Mouse (Mus musculus) spleen, adult 18-20 months (tissue): ENCODE data around the gene Drap1.
"Not testable (repeated sequence)": the region's sequence is repeated elsewhere in the genome, so short reads cannot be mapped to it uniquely, and the experiment has no call there.

Experiments used
- DNase-seq, 2 experiments: peaks; one replicate each; pipeline ENCODE4 v3.0.0; 2022; ENCODE audit warnings: mixed read lengths in 2 of 2

Drap1 gene

GRCm38 (mm10) chr19:5419630-5420029 lies 5.1 kb downstream of the Drap1 start:
- no peak for DNase-seq

- DNase-seq, result no peak
Measured at GRCm38 (mm10) chr19:5418750-5419466, 5.9 kb downstream of the Drap1 start.

- DNase-seq, result no peak
Measured at GRCm38 (mm10) chr19:5414534-5414957, 10.2 kb downstream of the Drap1 start.

DNA sequence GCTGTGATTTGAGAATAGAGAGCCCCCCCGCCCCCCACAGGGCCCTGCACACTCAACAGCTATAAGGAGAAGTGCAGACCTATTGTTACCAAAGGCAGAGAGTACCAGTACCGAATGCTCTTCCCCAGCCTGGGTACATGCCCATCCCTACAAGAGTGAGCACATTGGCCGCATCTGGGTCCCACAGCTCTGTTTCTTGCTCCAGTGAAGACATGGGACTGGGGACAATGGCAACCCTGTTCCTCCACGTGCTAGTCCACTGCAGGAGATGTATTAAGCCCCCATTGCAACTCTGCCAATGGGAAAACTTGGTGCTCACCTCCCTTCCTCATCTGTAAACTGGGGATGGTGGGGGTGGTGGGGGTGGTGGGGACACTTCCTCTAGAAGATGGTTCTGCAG lies 10.9 kb downstream of the Drap1 start:
- DNase-seq, result no peak

DNA sequence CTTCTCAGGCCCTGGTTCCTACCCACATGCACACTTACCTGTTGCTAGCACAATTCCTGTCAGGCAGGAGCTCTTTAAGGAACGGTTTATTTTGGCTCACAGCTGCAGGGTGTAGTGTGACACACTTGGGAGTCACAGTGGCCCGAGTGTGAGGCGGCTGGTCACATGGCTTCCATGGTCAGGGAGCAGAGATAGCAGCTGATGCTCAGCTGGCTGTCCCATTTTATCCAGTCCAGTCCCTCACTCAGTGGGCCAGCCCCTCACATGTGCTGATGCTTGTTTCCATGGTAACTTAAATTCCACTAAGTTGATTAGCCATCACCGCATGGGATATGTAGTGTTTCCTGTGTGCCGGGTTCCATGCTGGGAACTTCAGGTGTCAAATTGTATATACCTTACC lies 12.8 kb downstream of the Drap1 start:
- no peak for DNase-seq

GRCm38 (mm10) chr19:5410641-5411040 lies 14.1 kb downstream of the Drap1 start:
- no peak for DNase-seq

DNA sequence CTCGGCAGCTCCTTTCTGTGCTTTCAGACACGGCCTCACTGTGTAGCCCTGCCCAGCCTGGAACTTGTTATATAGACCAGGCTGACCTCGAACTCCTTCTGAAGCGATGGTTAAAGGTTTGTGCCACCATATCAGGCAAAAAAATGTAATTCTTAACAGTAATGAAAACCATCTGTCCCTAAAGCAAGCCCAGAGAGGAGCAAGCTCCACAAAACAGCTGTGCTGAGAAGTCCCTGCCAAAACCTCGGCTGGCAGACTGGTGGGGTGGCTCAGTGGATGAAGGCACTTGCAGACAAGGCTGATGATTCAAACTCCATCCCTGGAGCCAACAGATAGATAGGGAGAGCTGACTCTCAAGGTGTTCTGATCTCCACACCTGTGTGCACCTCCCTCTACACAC lies 15.7 kb downstream of the Drap1 start:
- no peak for DNase-seq

GRCm38 (mm10) chr19:5408057-5409001 lies 16.4 kb downstream of the Drap1 start:
- DNase-seq, result no peak

DNA sequence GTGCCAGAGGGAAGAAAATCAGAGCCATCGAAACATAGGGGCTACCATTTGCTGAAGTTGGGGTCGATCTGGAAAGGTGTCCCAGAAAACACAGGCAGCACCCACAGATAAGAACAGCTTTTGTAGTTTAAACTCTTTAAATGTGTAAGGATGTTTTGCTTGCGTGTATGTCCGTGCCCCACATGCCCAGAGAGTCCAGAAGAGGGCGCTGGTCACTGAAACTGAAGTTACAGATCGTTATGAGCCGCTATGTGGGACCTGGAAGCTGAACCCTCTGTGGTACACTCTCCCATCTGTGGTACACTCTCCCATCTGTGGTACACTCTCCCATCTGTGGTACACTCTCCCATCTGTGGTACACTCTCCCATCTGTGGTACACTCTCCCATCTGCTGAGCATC lies 17.6 kb downstream of the Drap1 start:
- DNase-seq, result peak; percentile 41 to 59

DNA sequence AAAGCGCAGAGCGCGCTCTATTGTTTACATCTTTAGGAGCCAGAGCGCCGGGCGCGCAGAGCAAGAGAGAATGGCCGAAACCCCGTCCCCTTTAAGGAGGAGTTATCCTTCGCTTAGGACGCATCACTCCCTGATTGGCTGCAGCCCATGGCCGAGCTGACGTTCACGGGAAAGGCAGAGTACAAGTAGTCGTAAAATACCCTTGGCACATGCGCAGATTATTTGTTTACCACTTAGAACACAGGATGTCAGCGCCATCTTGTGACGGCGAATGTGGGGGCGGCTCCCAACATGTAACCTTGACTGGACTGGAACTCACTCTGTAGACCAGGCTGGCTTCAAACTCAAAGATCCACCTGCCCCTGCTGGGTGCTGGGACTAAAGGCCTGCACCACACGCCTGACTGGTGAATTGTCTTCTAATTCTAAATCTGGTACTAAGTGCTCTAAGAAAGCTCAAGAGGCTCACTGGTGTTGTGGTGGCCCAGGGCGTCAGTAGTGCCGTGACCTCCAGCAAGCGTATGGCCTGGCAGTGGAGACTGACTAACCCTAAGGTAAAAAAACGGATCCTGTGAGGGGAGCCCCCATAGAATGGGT lies 18.1 kb downstream of the Drap1 start:
- peak; percentile 33 to 37 for DNase-seq

DNA sequence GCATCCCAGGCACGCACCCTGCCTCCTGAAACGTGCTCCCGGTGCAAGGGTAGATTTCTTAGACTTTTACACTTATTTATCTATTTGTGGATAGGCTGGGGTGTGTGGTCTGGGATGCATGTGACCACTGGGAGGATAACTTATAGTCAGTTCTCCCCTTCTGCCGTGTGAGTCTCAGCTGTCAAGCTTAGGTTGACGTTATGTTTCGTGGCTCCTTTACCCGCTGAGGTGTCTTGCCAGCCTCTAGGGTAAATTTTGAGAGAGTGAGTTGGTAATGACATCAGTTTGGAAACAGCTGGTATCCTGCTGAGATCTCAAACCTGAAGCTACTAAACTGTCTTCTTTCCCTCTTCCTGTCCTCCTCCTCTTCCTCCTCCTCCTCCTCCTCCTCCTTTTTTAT lies 18.9 kb downstream of the Drap1 start:
- no peak for DNase-seq

DNA sequence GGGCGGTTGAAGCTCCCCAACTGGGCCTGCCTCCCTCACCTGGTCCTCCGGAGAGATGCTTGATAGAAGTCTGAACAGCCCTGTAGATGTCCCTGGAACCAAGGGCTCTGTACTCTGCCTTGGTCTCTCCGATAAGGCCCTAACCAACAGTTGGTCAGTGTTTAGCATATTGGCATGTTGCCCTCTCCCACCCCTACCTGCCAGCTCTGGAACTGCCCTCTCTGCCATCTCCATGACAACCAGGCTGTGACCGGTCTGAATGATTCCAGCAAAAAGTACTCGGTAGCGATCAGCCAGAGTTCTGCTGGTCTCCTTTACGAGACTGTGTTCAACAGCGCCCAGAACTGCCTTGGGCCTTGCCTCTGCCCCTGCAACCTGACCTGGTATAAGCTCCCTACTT lies 22.5 kb downstream of the Drap1 start, which contains the start of gene Tsga10ip:
Gene Tsga10ip, minus strand, starts transcription at position 234 of the 400 bp plus-strand sequence.
- DNase-seq, result no peak

GRCm38 (mm10) chr19:5401073-5401472 lies 23.7 kb downstream of the Drap1 start:
- DNase-seq, result not testable (repeated sequence)

- no peak for DNase-seq
Measured at GRCm38 (mm10) chr19:5395371-5395770, 29.4 kb downstream of the Drap1 start.

GRCm38 (mm10) chr19:5394168-5394567 lies 30.6 kb downstream of the Drap1 start:
- no peak for DNase-seq

DNA sequence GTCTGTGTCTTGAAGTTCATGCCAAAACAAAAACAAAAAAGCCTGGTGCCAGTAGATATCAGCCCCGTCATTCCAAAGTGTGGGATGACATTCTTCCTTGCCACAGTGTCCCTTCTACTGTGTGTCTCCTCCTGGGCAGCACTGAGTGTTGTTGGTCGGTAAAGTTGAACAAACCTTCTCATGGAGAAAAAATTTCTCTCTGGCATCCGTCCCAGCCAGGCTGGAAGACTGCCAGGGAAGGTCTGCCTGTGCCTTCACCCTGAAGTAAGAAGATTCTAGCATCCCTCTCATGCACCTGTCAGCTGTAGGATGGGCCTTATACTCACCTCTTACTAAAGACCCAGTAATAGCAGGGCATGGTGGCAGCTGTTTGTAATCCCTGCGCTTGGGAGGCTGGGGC lies 31.9 kb downstream of the Drap1 start:
- DNase-seq, result no peak

GRCm38 (mm10) chr19:5390416-5390815 lies 34.4 kb downstream of the Drap1 start:
- no peak for DNase-seq

- peak; percentile 70 to 73 for DNase-seq
Measured at GRCm38 (mm10) chr19:5389647-5390046, 35.1 kb downstream of the Drap1 start.

DNA sequence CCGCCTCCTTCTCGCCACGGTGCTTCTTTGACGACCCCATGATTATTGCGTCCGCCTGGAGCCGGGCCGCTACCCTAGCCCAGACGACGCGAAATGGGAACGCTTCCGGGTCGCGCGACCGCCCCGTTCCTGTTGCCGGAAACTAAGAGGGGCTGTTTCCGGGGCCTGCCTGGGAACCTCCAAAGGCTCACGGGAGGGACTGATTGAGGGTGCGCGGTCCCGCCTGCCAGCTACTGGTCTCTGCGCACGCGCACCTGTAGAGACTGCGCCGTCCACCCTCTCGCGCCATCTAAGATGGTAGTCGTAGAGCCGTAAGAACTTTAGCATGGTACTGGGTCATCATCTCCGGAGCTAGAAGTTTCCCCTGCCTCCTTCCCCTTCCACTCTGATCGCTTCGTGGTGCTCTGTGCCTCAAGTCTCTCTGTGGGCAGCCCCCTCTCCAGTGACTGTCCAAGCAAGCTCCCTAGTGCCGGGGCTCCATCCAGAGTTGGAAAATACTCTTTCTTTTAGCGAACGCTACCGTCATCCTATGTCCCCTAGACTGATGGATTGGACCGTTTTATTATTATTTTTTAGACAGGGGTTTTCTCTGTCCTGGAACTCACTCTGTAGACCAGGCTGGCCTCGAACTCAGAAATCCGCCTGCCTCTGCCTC lies 36.1 kb downstream of the Drap1 start, which contains the start of gene Sart1:
Gene Sart1, minus strand, starts transcription at position 116 of the 655 bp plus-strand sequence.
- DNase-seq, result peak; percentile 88 to 91

GRCm38 (mm10) chr19:5388011-5388441 lies 36.8 kb downstream of the Drap1 start:
- DNase-seq, result peak in 1 of 2 experiments; percentile 41

- no peak for DNase-seq
Measured at GRCm38 (mm10) chr19:5384715-5385114, 40.1 kb downstream of the Drap1 start.

DNA sequence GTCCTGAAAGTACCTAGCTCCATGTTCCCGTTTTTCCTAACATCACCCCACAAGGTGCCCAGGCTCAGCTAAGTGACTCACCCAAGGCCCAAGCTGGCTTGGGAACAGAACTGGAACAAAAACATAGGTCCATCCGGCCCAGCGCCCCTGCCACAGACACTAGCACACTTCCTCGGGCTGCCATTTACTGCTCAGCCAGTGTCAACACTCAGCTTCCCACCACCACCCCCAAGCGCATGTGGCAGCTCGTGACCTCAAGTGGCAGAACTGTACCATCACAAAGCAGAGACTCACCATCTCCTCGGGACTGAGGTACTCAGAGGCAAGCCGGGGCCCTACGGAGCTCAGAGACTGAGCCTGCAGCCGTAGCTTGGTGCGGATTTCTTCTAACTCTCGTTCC lies 41.5 kb downstream of the Drap1 start:
- DNase-seq, result no peak

- no peak for DNase-seq
Measured at GRCm38 (mm10) chr19:5377446-5377845, 47.3 kb downstream of the Drap1 start.
